Mouse (Mus musculus) hematopoietic multipotent progenitor cell, adult 10-12 weeks (in vitro differentiated cells): Measurements from ENCODE around the gene Ins1. TPM values are rescaled to one million over a fixed set of nuclear protein-coding genes. Genes with fewer than 3 reads are reported as not detected.

Source experiments
- polyA plus RNA-seq: library from polyadenylated mRNA; stranded (reverse); fragments of >175 nt; gene quantifications from 2 replicates; pipeline ENCODE4 v1.2.3, GENCODE M21; 2012; ENCODE audit warnings: low replicate concordance

Gene Ins1
- not detected in 2 replicates for polyA plus RNA-seq

GRCm38 (mm10) chr19:52263997-52264396, at the start of gene Ins1:
Gene Ins1 (plus strand): TSS chr19:52264297.

